Mouse (Mus musculus) intestine, embryonic 14.5 days (tissue): ENCODE measurements around the gene Mindy4. TPM values are rescaled to one million over a fixed set of nuclear protein-coding genes. Genes with fewer than 3 reads are reported as not detected.

Experiments used
- ATAC-seq: fragments of 200-750 bp; cut with Nextera tagmentation; replicated peaks from 2 replicates; pipeline ENCODE4 v1.8.0; 2017; ENCODE audit warnings: low read depth, moderate number of reproducible peaks, moderate TSS enrichment, moderate library complexity; ENCODE audit not compliant: low FRiP score, low TSS enrichment
- DNase-seq: peaks from one replicate; pipeline ENCODE4 v3.0.0-alpha.2; 2018; ENCODE audit warnings: low spot score
- H3K27ac ChIP-seq: fragments of 300-500 bp; sonication (generic); 2 replicates; pipeline ENCODE4 v1.5.1; 2014; ENCODE audit warnings: low read depth, mild to moderate bottlenecking, control low read depth
- H3K27me3 ChIP-seq: fragments of 300-500 bp; sonication (generic); replicated peaks from 2 replicates; pipeline ENCODE4 v1.6.1; 2014; ENCODE audit warnings: low read length, control low read depth; ENCODE audit not compliant: control insufficient read depth, insufficient read depth
- H3K36me3 ChIP-seq: fragments of 300-500 bp; sonication (generic); 2 replicates; pipeline ENCODE4 v1.6.1; 2014; ENCODE audit warnings: low read length, control low read depth; ENCODE audit not compliant: control insufficient read depth, insufficient read depth
- H3K4me1 ChIP-seq: fragments of 300-500 bp; sonication (generic); replicated peaks from 2 replicates; pipeline ENCODE4 v1.6.1; 2014; ENCODE audit warnings: low read length, control low read depth, mixed read lengths; ENCODE audit not compliant: control insufficient read depth, insufficient read depth
- H3K4me2 ChIP-seq: fragments of 300-500 bp; sonication (generic); 2 replicates; pipeline ENCODE4 v1.6.1; 2014; ENCODE audit warnings: low read length
- H3K4me3 ChIP-seq: fragments of 300-500 bp; sonication (generic); 2 replicates; pipeline ENCODE4 v1.5.1; 2014; ENCODE audit warnings: low read depth, low read length, control low read depth, mixed read lengths
- H3K9ac ChIP-seq: fragments of 300-500 bp; sonication (generic); 2 replicates; pipeline ENCODE4 v1.6.1; 2014; ENCODE audit warnings: mild to moderate bottlenecking, low read length
- H3K9me3 ChIP-seq: fragments of 300-500 bp; sonication (generic); 2 replicates; pipeline ENCODE4 v1.6.1; 2016; ENCODE audit warnings: low read length, control low read depth; ENCODE audit not compliant: control insufficient read depth
- WGBS: fragments of 180-500 bp; shearing (Covaris S2); extraction: QIAGEN DNeasy Blood & Tissue Kit; methylation state at CpG from one replicate; pipeline ENCODE4 v1.1.7; 2014; 5-methylcytosine and 5-hydroxymethylcytosine counted together
- polyA plus RNA-seq: library from polyadenylated mRNA; unstranded; fragments of >200 nt; fragmentation: Nextera tagmentation; extraction: Ambion mirVana; gene quantifications from 2 replicates; pipeline ENCODE4 v1.2.1, GENCODE M21; 2014

Mindy4 gene
- polyA plus RNA-seq, 1 experiment from 2014 or later, result 10.9 TPM

GRCm38 (mm10) chr6:55256500-55257191 is 53.5 kb downstream of the Mindy4 start:
- Histone ChIP-seq H3K4me1 (no peaks in the 10 kb centered on the region), H3K4me2 (no peak overlapping the region), H3K36me3 (0 out of 2 replicates have a peak, but pooled peaks cover 3% of the 10 kb centered on the region), H3K4me3 (no peak overlapping the region), H3K27me3 (no peaks in the 10 kb centered on the region), H3K27ac (no peak overlapping the region), H3K9me3 (no peaks in the 10 kb centered on the region), H3K9ac (no peak overlapping the region)
- DNase-seq (no peak), ATAC-seq (no peak)
- WGBS, result 79% methylated on average over 13 of the region's 13 CpGs

- no peaks in the 10 kb centered on the region for H3K9me3 ChIP-seq
- no peaks in the 10 kb centered on the region for H3K4me1 ChIP-seq
- H3K9ac ChIP-seq, result no peak overlapping the region
- 91% methylated on average over 7 of the region's 7 CpGs for WGBS
- ATAC-seq (no peak), DNase-seq (no peak)
- H3K4me3 ChIP-seq, result no peak overlapping the region
- 0 out of 2 replicates have a peak, but pooled peaks cover 3% of the 10 kb centered on the region for H3K36me3 ChIP-seq
- no peaks in the 10 kb centered on the region for H3K27me3 ChIP-seq
- H3K27ac ChIP-seq, result no peak overlapping the region
- no peak overlapping the region for H3K4me2 ChIP-seq
Measured at GRCm38 (mm10) chr6:55257246-55257645, 54.1 kb downstream of the Mindy4 start.

DNA sequence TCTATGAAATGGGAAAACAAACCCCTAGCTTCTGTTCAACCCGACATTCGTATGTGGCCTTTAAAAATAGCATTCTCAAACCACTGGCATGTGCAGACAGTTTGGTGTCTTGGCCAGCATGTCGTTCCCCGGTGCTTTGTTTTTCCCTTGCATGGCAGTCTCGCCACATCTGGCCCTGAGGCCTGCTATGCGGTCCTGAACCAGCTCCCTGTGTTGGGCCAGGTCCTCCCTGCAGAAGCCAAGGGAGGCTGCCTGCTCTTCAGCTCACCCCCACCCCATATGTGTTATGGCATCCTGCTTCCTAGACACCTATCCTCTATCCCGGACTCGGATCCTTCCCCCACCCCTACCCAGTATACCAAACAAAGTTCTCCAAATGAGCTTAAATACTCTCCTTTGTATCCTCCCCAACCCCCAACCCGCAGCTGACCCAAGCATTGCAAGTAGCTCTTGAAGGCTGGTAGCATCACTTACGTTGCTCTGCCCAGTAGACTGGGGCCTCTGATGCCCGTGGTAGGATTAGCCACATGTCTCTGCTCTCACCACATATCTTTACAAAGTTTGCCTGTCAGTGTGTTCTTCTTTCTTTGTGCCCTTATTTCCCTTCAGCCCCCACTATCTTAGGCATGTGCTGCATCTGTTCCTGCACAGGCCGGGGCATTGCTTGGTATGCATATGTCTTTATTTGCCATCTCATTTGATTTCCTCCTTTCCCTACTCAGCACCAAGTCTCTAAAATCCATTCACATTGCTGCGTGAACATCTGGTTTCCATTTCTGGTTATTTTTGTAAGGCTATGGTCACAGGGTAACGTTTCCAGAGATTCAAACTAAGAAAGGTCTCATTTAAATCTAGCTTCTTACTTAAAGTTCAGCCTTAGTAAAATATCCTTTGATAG is 55.5 kb downstream of the Mindy4 start:
- H3K36me3 ChIP-seq, result peaks cover 7% of the 10 kb centered on the region; the same call in 1 of the 2 replicates
- H3K9ac ChIP-seq, result no peak overlapping the region
- H3K27ac ChIP-seq, result no peak overlapping the region
- no peak overlapping the region for H3K4me3 ChIP-seq
- no peak for ATAC-seq
- no peaks in the 10 kb centered on the region for H3K4me1 ChIP-seq
- H3K27me3 ChIP-seq, result no peaks in the 10 kb centered on the region
- WGBS, result 82% methylated on average over 14 of the region's 14 CpGs
- no peaks in the 10 kb centered on the region for H3K9me3 ChIP-seq
- no peak overlapping the region for H3K4me2 ChIP-seq
- DNase-seq, result no peak

DNA sequence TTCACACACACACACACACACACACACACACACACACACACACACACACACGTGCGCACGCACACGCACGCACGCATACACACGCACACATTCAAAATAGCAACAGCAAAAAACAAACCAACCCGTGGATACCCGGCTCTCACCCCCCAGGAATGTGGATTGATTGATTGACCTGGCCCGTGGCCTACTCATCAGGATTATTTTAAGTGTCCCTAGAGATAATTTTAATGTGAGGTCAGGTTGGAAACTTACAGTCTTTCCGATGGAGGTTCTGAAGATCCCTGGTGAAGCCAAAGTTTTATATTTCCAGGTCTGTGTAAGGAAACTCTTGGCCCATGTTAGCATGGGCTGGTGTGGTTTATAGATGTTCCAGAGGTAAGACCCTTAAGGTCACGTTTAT is 59.0 kb downstream of the Mindy4 start:
- Histone ChIP-seq H3K27ac (no peak overlapping the region), H3K27me3 (no peaks in the 10 kb centered on the region), H3K4me2 (no peak overlapping the region), H3K9ac (no peak overlapping the region), H3K9me3 (no peaks in the 10 kb centered on the region), H3K4me1 (no peaks in the 10 kb centered on the region), H3K36me3 (peaks cover 7% of the 10 kb centered on the region; the same call in 1 of the 2 replicates), H3K4me3 (no peak overlapping the region)
- 79% methylated on average over 12 of the region's 12 CpGs for WGBS
- ATAC-seq, result no peak
- DNase-seq, result no peak

DNA sequence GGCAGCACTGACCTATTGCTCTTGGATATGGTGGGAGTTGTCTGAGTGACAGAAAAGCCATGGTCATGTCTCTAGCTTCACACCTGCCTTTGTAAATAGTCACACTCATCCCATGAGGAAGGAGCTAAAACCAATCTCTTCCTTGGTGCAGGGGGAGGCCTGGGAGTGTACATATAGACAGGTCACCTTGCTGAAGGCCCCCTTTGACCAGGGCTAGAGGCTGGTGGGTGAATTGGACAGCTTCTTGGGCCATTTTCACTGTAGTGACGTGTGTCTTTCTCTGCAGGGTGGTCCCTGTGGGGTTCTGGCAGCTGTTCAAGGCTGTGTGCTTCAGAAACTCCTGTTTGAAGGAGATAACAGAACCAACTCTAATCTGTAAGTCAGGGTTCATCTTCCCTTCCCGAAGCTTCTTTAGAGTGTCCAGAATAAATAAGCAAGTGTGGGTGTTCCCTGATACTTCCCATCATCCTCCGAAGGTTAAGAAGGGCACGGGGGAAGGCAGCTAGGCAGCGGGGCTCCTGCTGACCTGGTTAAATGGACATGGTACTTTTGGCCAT is 60.4 kb downstream of the Mindy4 start:
- Histone ChIP-seq H3K9ac (no peak overlapping the region), H3K4me2 (no peak overlapping the region), H3K4me3 (no peak overlapping the region), H3K27me3 (no peaks in the 10 kb centered on the region), H3K4me1 (no peaks in the 10 kb centered on the region), H3K9me3 (no peaks in the 10 kb centered on the region), H3K36me3 (peaks cover 7% of the 10 kb centered on the region; the same call in 1 of the 2 replicates), H3K27ac (no peak overlapping the region)
- WGBS, result 79% methylated on average over 5 of the region's 5 CpGs
- ATAC-seq (no peak), DNase-seq (no peak)

DNA sequence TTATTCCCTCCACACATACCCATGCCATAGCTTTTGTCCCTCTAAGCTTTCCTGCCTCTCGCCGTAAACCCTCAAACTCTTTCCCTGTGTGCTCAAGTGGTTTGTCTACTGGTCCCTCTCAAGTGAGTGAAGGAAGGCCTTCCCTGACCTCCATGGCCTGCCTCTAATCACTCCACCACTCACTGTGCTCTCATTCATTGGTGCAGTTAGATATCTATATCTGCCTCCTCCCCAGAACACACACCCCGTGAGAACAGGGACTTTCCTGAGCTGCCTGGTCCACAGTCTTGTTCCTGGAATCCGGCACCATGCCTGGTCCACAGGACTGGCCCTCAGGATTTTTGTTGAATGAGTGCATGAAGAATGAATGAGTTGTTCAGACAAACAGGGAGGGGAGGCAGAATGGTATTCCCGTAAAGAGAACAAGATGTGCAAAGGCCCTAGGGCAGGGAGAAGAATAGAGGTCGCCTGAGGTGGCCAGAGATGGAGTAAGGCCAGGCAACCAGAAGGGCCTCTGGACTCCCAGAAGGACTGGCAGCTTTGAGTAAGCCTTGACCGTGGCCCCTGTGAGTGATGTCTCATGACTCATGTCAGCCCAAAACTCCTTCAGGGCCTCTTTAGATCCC is 61.7 kb downstream of the Mindy4 start:
- ATAC-seq (no peak), DNase-seq (no peak)
- H3K4me1 ChIP-seq, result no peaks in the 10 kb centered on the region
- H3K9ac ChIP-seq, result no peak overlapping the region
- H3K4me3 ChIP-seq, result no peak overlapping the region
- no peaks in the 10 kb centered on the region for H3K9me3 ChIP-seq
- H3K36me3 ChIP-seq, result peaks cover 7% of the 10 kb centered on the region; the same call in 1 of the 2 replicates
- no peak overlapping the region for H3K4me2 ChIP-seq
- no peak overlapping the region for H3K27ac ChIP-seq
- 89% methylated on average over 7 of the region's 7 CpGs for WGBS
- no peaks in the 10 kb centered on the region for H3K27me3 ChIP-seq

DNA sequence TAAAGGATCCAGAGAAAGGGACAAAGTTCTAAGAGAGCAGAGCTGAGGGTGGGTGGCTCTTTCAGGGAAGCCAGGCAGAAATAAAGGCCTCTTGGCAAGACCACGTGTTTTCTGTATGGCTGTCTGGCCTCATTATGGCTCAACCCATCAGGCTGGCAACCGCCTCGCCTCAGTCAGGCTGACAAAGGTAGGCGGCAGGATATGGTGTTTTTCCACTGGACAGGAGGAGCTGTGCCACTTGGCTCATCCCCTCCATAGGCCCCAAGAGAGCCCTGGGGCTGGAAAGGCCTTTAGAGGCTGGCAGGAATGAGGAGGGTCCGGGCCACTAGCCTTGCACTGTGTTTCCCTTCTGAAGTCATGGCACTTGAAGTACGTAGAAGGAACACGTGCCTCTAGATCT is 69.8 kb downstream of the Mindy4 start:
- 90% methylated on average over 7 of the region's 7 CpGs for WGBS
- DNase-seq (no peak), ATAC-seq (no peak)
- no peak overlapping the region for H3K4me3 ChIP-seq
- H3K9ac ChIP-seq, result no peak overlapping the region
- H3K36me3 ChIP-seq, result no peaks in the 10 kb centered on the region
- no peak overlapping the region for H3K27ac ChIP-seq
- no peaks in the 10 kb centered on the region for H3K27me3 ChIP-seq
- no peaks in the 10 kb centered on the region for H3K4me1 ChIP-seq
- H3K4me2 ChIP-seq, result no peak overlapping the region
- H3K9me3 ChIP-seq, result no peaks in the 10 kb centered on the region

GRCm38 (mm10) chr6:55273463-55273862 is 70.3 kb downstream of the Mindy4 start:
- H3K9ac ChIP-seq, result no peak overlapping the region
- no peaks in the 10 kb centered on the region for H3K9me3 ChIP-seq
- no peak overlapping the region for H3K27ac ChIP-seq
- 77% methylated on average over 5 of the region's 5 CpGs for WGBS
- DNase-seq (no peak), ATAC-seq (no peak)
- no peaks in the 10 kb centered on the region for H3K36me3 ChIP-seq
- H3K4me1 ChIP-seq, result no peaks in the 10 kb centered on the region
- H3K4me3 ChIP-seq, result no peak overlapping the region
- H3K27me3 ChIP-seq, result no peaks in the 10 kb centered on the region
- no peak overlapping the region for H3K4me2 ChIP-seq
